Mouse (Mus musculus): ENCODE results near the gene Kif6.

The Kif6 gene

DNA sequence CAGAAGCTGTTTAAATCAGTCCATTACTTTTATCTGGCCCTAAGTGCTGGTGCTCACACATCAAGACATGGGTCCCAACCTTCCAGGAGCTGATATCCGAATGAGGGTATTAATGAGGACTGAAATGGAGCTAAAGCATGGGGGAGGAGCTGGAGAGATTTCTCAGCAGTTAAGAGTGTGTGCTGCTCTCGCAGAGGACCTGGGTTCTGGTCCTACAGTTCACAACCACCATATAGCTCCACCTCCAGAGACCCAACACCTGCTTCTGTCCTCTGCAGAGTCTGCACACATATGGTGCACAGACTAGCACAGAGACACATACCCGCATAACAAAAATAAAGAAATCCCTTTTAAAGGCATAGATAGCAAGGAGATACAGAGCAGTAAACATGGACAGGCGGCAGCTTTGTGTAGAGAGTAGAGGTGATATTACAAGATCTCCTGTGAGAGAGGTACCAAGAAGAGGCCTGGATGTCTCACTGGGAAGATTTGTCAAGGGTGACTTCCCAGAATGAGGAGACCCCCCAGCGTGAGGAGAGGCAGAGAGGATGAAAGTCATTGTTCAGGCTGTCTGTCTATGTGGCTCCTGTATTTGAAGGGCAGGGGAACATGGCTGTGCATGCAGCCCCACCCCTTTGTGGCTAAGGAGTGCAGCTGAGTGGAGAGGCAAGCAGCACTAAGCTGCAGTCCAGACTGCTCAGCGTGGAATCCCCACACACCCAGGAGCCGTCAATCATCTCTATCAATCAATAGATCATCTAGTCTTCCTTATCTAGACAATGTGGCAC, 173.4 kb downstream of the Kif6 start:
- no peak for DNase-seq (ENCODE audit: low read depth, low spot score)

DNA sequence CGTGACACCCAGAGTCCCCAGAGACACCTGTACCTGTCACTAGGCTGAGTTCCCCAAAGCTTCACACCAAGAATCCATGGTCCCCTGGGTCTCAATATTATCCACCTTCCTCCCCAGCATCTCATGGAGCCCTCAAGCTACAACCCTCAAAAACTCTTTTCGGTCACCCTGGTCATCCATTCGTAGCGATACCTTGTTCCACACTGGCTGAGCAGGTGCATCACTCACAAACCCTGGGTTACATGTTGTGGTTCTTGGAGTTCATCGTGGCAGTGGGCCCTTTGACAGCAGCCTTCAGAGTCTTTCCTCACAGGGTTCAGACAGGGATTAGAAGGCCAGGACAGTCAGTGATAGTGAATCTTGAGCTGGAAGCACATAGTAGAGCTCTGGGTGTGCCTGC, 176.6 kb downstream of the Kif6 start:
- no peak for DNase-seq (ENCODE audit: low read depth, low spot score)

DNA sequence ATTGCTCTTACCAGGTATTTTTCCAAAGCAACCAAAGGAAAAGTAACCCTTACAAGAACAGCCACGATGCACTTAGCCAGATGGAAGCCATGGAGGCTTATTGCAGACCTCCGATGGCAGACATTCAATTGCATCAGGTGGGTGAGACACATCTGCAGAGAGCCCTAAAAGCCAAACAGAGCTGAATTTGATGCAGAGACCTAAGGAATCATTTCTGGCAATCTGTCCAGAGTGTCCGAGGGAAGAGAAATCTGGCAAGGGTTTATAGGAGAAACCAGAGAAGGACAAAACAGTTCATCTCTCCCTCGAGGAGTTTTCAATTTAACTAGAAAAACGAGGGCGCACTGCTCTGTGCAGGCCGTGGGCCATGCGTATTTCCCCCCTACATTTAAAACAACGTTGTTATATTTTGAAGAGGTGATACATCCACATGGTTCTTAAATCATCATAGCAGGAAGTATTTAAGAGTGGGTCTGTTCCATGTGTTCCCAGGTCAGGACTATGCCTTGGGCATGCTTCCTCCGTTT, 177.3 kb downstream of the Kif6 start:
- no peak for DNase-seq (ENCODE audit: low read depth, low spot score)

DNA sequence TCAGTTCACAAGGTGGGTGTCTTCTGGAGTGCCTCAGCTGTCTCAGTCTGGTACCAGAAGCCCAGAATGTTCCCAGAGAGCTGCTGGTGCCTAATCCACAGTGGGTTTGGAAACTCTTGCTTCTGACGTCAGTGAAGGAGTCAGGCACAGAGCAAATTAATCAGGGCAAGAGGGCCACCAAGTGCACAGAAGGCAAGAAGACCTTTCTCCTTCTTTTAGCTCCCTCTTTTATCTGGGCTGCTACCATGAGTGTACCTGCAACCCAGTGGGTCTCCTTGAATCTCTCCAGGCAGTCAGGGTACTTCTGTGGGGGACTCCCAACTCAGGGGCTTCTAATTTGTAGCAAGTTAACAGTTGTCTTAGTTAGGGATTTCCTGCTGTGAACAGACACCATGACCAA, 178.0 kb downstream of the Kif6 start:
- no peak for DNase-seq (ENCODE audit: low read depth, low spot score)

DNA sequence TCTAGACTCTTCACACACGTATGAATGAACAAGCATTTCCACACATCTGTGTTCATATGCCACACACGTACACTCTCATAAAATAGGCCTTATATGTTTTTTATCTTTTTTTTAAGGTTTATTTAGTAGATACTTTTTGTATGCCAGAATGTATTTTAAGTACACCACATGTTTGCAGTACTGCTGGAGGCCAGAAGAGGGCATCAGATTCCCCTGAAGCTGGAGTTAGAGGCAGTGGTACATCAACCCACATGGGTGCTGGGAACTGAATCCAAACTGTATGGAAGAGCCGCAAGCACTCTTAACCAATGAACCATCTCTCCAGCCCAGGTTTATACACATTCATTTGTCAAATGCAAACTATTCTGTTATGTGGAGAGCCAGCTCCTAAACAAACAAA, 179.0 kb downstream of the Kif6 start:
- no peak for DNase-seq (ENCODE audit: low read depth, low spot score)

DNA sequence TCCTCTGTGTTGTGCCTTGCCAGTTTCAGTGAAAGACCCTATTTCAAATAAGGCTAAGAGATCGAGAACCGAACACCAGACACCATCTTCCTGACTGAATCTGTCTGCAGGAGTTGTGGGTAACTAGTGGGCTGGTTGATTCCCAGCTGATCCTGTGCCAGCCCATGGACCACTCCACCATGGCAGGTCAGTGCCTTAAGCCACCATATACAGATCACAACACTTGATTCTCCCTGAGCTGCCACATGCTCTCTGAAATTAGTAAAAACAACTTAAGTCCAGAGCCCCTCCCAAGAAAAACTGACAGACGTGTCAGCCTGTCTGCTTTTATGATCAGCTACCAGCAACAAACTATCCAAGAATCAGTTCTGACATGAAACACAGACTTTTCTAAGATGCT, 180.3 kb downstream of the Kif6 start:
- DNase-seq (ENCODE audit: low read depth, low spot score), result no peak

DNA sequence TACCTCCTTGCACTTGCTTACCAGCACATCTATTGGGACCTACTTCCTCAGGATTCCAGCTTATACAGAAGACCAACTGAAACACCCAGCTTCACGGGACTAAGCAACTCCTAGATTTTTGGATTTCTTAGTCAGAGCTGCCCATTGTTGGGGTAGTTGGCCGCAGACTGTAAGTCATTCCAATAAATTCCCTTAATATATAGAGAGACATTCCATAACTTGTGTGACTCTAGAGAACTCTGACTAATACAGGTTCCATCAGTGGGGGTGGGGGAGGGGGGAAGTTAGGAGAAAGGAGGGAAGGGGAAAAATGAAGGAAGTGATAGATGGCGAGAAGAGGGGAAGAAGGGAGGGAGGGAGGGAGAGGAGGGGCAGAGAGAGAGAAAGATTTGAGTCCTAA, 181.2 kb downstream of the Kif6 start:
- no peak for DNase-seq (ENCODE audit: low read depth, low spot score)

DNA sequence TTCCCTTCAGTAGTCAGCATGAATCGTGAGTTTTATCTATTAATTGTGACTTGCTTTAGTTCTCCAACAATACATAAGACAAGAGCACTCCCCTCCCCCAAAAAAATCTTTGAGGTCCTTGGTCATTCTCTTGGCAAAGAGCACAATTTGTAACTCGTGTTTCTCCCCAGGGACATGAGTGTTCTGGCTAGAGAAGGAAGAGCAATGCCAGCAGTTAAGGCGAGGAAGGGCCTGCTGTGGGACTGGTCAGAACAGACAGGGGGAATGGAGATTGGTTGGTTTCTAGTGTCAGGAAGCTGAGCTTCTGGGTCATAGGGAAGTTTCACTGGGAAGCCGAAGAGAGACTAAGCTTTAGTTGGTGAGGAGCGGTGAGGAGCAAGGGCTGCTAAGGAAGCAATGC, 184.2 kb downstream of the Kif6 start:
- no peak for DNase-seq (ENCODE audit: low read depth, low spot score)

DNA sequence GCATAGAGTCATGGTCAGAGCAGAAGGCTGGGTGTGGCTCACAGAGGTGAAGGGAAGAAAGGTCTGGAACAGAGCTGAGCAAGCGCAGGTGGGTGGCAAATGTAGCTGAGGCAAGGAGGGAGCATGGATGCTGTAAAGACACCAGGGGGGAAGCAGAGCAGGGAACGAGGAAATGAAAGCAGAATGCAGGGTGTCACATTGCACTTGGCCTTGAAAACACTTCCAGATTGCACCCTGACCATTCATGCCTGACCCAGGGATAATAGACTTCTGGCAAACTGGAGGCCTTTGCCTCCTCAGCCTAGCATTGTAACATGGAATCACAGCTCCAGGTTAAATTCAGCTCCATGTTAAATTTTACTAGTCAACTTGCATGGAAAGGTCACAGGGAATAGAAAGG, 185.2 kb downstream of the Kif6 start:
- no peak for DNase-seq (ENCODE audit: low read depth, low spot score)

DNA sequence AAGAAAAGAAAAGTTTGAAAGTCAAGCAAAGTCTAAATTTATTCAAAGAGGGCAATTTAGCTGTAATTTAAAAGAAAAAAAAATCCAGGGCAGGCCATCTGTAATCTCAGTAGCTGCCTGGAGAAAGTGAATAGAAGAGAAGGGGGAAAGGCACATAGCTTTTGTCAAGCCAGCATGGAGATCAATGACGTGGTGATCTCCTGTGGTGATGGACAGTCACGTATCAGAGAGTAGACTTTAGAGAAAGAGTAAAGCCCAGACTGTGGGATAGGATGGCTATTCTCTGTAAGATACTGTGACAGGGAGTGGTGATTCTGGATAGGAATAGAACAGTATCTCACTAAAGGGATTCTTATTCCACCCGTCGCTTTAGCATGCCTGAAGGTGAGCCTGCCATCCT, 192.5 kb downstream of the Kif6 start:
- no peak for DNase-seq (ENCODE audit: low read depth, low spot score)

DNA sequence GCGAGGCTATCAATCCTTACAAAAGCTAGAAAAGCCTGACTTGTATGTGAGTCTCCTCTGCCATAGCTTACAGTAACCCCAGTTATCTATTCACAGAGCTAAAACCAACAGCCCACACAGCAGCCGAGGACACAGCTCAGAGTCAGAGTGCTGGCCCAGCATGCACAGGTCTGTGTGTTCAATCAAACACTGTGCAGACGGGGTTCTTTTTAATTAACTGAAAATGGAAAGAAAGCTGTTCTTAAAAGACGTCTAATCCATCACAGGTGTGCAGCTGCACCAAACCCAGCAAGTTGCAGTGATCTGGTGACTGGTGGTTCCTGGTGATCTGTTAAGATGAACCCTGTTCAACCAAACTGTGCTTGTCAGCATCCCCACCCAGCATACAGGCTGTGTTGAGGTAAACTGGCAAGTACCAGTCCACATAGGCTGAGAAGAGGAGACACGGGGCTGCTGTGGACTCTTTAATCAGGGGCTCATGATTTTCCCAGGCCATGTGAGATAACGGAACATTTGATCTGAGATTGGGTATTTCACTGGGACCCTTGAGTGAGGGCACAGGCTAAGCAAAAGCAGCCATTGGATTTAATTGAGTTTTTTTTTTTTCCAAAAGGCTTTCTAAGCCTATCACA, 193.9 kb downstream of the Kif6 start:
- no peak for DNase-seq (ENCODE audit: low read depth, low spot score)

DNA sequence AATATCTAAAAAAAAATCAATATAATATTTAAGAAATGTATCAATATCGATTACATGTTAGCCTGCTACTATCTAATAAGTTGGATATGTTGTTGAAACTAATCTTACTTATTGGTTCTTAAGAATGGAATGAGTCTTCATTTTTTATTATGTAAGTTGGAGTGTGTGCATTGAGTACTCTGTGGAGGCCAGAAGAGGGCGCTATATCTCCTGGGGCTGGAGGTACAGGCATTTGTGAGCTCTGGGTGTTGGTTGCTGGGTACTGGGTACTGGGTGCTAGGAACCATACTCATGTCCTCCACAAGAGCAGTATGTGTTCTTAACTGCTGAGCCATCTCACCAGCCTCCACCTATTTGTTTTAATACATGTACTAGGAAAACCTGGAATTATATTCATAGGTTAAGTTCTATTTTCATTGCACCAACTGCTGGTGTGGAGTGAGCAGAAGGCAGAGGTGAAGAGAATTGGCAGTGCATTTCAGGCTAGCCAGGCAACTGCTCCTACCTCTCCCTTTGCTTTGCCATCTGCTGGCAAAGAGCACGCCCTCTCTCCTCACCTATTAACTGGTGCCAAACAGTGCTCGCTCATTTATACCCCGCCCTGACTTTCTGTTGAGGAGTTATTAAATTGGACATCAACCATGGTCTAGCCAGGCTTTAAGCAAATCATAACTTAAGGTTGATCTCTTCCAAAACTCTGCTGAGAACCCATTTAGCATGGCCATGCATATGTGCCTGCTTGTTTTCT, 199.1 kb downstream of the Kif6 start:
- DNase-seq (ENCODE audit: low read depth, low spot score), result no peak

DNA sequence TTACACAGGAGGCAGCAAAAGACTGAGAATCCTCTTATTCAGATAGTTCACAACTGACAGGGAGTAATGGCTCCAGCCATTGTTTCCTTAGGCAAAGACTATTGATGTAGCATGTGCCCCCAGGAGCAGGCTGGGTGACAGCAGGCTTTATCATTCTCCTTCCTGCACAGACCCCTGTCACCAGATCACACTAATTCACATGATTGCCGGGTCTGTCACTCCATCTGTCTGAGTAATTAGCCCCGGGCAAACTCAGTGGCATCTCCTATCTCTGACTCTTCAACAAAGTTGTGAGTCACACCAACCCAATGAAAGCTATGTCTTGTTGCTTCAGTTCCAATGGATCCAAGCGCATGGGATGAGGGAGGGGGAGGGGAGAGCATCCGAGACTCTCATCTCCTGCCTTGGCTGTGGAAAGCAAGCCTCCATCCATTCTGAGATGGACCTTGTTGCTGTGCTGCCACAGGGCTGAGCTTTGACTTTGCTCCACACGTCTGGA, 201.2 kb downstream of the Kif6 start:
- no peak for DNase-seq (ENCODE audit: low read depth, low spot score)

DNA sequence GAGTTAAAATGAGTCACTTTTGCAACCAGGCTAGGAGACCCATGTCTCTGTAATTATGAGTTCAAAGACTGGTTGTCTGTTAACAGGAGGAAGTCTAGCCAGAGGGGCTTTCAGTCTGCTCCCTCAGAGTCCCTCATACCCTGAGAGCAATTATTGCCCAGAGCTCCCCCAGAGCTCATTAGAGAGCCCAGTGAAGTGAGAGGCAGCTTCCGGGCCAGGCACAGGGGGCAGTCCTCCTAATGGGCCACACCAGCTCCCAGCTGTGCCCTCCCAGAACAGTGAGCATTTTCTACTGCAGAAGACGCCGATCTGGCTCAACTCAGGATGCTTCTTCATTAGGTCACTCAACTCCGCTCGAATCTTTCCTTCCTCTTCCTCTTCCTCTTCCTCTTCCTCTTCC, 201.8 kb downstream of the Kif6 start:
- DNase-seq (ENCODE audit: low read depth, low spot score), result no peak

DNA sequence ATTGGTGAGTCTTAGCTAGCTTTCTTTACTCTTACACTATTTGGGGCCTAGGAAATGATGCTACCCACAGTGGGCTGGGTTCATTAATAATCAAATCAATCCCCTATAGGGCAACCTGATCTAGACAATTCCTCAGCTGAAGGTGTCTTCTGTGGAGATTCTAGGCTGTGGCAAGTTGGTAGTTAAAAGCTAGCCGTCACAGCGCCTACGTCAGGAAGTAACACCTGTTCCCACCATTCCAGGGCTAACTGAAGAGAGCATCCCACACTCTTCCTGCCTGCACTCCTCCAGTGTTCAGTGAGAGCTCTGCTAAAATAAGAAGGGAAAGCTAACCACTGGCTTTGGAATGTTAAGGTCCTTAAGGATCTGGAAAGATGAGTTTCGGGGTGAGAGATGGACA, 205.3 kb downstream of the Kif6 start:
- DNase-seq (ENCODE audit: low read depth, low spot score), result no peak

DNA sequence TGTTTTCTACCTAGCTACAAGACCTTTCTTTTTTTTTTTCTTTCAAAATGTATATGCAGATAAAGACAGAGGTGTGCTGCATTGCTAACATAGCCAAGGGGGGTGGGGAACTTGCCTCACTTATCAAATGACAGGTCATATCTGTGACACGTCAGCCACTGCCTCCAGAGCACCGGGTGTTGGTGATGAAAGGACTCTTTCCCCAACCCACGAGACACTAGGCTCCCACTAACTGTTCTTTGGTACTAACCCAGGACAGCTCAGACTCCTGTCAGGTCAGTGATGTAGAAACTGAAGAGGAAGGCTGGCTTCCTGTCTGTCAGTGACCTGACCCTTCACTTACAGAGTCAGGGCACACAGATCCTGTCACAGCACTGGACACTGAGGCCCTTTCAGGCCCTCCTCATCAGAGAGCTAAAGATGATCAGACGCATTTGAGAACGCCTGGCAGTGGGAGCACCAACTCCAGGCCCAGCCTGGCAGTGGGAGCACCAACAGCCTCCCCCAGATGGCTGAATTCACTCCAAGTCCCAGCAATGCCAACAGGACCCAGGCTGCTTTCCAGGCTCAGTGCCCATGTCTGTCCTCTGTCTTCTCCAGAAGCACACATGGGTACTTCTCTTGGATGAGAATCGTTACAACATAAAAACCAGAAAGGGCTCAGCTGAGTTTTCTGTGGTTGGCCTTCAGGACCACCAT, 209.4 kb downstream of the Kif6 start:
- no peak for DNase-seq (ENCODE audit: low read depth, low spot score)

DNA sequence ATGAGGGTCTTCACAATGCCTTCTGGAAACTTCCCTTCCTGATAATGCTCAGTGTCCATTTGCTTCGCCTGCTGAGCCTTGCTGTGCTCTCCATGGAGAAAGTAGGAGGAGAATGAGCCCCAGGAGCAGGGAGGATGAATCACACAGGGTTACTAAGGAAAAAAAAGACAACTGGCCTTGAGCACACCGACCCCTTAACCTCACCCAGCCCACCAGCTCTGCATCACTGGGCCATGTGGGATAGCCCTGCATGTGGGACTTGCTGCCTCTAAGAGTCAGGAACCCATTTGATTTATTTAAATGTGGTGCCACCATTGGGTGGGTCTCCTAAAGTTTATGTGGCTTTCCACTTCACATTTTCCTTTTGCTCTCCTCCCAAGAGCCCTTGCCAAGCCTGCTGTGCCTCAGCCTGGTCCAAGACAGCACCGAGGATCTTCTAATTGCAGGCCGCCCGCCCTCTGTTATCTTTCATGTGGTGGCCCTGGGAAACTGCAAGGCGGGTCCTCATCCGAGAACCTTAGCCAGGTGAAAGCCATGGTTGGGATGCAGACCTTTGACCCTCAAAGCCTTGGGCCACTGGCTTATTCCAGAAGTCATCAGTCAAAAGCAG, 210.0 kb downstream of the Kif6 start:
- DNase-seq (ENCODE audit: low read depth, low spot score), result no peak

DNA sequence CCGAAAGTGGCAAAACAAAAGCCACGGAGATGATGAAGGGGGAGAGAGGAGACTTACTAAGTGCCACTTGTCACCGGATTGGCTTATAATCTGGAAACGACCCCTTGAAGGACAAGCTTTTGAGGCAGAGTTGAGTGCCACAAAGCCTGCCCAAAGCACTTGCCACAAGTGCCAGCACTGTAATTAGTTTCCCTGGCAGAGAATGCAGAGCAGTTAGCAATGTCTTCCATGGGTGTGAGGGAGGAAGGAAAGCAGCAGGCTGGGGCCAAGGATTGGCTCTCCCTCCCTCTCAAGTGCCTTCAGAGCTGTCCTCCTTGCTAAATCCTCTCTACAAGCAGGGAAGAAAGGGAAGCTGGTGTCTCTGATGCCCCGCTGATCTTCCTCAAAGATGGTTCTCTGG, 210.9 kb downstream of the Kif6 start:
- DNase-seq (ENCODE audit: low read depth, low spot score), result no peak

DNA sequence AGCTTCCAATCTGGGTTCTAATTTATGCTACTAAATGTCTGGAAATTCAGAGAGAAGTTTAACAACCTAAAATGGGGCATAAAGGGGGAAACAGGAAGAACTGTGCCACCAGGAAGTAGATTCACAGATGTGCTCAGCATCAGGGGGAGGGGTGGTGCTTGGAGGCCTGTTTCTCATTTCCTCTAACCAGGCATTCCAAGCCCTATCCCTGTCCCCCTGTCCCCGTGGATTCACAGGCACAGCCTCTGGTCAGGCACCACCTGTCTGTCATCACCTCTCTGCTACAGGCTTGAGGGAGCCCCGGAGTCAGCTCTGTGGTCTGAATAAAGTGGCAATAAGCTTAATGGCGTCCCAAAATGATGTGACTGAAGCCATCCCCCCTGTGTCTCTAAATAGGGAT, 216.8 kb downstream of the Kif6 start:
- no peak for DNase-seq (ENCODE audit: low read depth, low spot score)

DNA sequence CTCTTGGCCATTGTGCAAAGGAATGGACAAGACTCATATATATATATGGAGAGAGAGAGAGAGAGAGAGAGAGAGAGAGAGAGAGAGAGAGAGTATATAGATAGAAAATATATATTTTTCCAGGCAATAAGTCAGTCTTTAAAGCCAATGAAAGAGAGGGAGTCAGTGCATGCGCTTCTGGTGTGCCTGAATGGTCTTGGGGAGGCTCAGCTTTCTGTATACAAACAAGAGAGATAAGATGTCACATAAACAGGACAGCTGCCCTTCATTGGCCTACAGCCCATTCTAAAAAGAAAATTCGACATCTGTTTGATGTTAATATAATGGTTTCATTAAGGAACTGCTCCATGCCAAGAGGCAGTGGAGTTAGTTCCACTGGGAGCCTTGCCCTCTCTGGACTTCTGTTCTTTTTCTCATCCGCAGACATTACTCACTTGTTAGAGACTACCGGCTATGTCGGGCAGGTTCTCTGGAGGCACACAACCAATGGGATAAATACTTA, 219.2 kb downstream of the Kif6 start:
- DNase-seq (ENCODE audit: low read depth, low spot score), result no peak

DNA sequence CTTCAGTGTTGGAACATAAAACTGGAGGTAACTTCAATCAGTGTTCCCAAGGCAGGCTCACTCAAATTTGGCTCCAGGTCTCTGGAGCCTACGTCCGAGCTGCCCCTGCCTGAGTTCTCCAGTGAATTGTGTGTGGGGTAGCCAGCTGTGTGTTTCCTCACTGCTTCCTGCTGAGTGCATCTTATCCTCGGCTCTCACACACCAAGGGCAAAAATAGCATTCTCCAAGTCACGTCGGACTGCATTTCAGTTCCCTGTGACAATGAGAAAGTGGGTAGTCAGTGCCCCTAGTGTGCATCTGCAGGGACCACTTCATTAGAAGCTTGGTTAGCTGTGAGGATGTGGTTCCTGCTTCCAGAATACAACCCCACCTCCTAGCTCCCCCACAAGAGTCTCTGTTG, 222.5 kb downstream of the Kif6 start:
- DNase-seq (ENCODE audit: low read depth, low spot score), result no peak

Data from retina, adult 2 months (tissue).